Mouse (Mus musculus) cerebellum, postnatal 4 days (tissue): ENCODE results near the gene Rbfox3.

ENCODE experiments used
- DNase-seq, 2 experiments: peaks; one replicate each; pipeline ENCODE4 v3.0.0; 2022; ENCODE audit warnings: low spot score in 2 of 2, mixed read lengths in 1 of 2

Rbfox3 gene

DNA sequence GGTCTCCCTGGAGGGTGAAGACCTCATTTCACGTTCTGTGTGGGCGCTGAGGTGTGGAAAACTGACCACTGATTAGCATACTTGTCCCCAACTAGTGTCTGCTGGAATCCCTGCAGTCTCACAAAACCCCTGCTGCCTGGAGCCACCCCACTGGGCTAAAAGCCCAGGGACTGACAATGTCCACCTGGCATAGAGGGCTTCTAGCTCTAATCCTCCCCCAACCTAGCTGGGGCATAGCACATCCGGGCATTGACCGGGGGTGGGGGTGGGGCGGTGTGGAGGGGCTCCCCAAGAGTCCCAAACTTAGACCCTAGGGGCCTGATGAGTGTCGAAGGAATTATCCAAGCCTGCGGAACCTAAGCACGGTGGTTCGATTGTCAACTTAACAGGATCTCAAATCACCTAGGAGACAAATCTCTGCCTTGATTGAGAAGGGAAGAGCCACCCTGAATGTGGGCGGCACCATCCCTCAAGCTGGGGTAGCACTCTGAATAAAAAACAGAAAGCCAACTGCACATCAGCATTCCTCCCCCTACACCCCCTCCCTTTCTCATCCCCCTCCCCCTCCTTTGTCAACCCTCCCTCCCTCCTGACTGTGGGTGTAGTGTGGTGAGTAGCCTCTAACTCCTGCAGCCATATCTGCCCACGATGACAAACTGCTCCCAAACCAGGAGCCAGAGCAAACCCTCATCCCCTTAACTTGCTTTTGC, 29.5 kb downstream of the Rbfox3 start:
- no peak for DNase-seq

DNA sequence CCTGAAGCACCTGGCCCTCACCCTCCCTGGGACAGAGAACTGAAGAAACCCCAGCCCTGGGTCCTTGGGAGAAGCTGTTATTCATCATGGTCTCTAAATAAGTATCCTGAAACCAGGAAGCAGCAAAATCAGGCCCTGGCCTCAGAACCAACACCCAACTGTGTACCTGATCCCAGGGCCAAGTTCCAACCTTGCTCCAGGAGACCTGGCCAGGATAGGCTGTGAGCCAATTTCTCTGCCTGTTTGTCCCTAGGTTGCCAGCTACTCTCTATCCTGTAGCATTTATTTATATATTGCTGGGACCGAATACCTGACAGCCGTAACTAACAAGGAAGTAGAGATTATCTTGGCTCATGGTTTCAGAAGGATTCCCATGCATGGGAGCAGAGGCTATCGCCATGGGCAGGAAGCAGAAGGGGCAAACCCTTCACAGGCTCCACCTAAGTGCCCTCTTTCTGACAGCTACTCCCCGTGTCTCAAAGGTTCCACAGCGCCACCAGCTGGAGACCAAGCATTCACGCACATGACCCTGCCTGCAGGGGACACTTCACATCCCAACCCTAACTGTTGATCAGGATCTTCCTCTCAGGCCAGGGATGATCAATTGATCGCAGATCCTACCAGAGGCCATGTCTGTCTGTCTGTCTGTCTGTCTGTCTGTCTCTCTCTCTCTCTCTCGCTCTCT, 31.8 kb downstream of the Rbfox3 start:
- DNase-seq, result no peak

DNA sequence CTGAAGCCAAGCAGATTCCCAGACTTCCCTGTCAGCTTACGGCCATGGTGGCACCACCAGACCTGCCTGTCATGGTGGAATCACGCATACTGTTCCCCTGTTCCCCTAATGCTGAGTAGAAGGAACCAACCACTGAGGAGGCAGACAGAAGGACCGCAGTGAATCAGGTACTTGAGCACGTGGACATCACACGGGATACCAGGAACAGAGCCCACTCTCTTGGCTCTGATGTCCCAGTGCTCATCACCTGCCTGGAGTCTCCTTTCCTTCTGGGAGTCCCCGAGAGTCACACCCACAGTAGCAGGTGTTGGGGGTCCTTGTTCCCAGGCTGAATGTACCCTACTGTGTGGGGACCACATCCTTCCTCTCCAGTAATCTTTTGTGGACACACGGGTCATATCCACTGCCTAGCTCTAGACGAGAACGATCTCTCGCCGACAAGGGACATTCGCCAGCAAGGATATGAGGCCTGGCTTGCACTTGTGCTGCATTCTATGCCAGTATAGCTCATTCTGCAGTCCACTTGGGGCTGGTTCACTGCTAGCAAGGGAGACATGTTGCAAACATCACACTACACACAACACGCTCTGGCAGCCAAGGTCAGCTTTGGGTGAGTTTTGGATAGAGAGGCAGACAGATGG, 32.7 kb downstream of the Rbfox3 start:
- DNase-seq, result no peak

DNA sequence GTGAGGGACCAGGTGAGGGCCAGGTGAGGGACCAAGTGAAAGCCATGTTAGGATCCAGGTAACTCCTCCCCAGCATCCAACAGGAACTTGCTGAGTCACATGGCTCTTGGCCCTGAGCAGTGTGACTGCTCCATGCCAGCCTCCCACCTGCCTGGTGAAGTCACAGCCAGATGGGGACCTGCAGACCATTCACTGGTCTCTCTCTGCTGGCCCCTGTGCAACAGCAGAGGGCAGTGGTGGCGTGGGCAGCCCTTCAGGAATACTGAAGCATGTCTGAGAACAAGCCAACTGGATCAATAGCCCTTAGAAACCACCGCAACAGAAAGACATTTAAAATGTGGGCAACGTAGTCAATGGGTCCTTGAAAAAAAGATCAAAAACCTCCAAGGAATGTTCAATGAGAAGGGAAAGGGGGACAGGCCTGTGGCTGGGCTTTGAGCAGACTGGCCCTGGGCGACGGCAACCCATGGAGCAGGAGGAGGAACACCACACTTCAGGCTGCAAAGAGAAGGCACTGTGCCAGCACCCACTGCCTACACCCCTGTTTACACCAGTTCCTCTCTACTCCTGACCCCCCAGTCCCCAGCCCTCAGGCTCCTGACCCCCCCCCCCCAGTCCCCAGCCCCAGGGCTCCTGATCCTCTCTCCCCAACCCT, 36.0 kb downstream of the Rbfox3 start:
- DNase-seq, result no peak

DNA sequence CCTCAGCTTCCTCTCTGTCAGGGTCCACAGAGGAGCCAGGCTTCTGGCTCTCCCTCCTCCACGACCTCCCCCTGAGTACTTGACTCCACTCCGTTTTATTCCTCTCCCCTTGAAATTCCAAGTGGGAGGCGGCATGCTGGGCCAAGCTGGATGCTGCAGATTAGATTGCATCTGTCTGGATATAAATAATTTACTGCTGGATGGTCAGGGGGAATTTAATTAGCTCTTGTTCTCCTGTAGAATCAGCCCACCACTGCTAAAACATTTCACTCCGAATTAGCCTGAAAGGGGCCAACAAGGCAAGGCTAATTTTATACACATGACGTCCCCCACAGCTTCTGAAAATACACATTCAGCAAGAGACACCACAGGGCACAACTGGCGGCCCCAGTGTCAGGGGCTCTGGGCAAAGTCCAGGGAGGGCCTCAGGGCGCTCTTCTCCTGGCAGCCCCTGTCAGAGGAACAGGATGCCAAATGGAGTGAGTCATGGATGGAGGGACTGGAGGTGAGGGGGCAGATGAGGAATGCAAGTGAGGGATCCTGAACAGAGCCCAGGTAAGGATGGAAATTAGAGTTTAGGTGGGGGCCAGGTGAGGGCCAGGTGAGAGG, 36.8 kb downstream of the Rbfox3 start:
- DNase-seq, result no peak

DNA sequence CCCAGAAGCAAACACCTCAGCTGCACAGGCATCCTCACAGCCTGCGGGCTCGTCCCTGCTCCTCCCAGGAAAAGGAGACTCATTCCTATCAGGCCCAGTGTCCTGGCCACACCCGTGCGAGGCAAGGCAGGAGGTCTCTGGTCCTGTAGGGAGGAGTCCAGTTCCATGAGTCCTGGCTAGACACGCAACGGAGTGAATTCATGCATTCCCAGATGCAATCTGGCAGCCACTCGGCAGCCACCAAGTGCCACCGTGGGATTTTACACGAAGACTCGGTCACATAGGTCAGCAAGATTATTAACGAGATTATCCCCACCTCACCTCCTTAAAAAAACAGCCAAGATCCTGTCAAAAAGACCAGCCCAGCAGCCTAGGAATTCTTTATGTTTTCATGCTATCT, 37.4 kb downstream of the Rbfox3 start:
- no peak for DNase-seq

DNA sequence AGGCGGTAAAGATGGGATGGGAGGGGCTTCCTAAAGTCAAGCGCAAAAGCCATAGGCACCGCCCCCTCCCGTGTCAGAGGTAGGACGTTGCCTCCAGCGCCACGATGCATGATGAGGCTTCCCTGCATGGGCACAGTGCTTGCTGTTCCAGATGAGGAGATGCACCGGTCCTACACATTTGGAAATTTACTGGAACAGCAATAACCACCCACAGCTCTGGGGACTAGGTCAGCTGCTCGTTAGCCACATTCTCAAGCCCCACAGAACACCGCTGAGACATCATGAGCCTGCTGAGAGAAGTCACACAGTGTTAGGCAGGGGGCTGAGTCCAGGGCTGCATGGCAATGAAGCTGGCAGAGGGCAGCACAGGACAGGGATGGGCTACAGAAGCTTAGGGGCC, 39.9 kb downstream of the Rbfox3 start:
- DNase-seq, result no peak

DNA sequence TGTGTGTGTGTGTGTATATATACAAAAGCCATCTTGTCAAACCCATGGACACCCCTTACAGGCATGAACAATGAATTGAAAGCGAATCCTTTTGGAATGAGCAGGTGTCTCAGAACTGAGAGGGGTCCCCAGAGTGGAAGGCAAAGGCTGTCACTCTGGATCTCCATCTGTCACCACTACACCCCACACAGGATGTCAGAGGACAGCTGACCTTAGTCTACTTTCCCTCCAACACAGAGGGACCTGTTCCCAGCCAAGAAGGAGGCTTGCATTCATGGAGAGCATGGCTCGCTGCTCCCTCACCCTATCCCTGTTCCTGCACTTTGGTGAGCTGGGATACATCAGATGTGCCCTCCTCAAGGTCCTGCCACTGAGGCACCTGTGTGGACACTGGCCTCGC, 48.0 kb downstream of the Rbfox3 start:
- DNase-seq, result no peak

DNA sequence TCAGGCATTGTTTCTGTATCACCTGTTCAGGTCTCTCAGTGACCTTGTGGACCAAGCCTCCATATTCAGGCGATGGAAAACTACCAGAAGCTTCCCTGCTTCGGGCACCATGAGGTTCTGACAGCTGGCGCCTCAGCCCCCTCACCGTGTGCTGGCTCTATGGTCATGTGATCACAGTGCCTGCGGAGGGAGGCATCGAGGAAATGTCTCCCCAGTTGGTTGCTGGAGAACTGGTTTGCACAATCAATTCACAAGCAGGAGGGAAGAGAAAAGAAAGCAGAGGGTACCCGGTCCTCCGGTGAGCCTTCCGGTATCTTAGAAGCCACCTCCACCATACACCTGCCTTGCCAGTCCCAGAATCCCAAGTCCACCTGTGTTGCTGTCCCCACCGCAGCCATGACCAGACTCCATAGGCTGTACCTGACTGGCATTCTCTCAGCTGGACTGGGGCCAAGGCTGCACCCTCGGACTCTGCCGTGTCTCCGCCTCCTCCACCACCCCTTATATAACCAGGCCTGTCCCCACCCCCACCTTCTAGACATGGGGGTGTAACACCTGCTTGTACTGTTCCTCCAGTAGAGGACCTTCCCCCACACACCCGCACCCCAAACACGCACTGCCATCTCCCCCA, 49.5 kb downstream of the Rbfox3 start:
- no peak for DNase-seq

DNA sequence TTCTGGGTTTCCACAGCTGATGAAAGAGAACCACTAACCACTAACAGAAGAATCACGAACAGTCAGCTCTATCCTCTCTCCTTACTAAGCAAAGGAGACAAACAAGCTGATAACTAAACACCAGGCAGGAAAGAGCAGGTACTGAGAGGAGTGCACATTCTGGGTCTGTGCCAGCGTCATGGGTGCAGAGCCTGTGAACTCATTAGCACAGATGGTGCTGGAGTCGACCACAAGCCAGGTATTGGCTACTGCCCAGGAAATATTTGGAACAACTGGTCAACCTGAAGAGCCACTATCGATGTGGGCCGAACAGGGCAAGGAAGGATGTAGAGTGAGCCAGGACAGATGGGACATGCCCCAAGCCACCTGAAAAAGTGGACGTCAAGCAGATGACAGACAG, 50.2 kb downstream of the Rbfox3 start:
- DNase-seq, result peak in 1 of 2 experiments; percentile 69

DNA sequence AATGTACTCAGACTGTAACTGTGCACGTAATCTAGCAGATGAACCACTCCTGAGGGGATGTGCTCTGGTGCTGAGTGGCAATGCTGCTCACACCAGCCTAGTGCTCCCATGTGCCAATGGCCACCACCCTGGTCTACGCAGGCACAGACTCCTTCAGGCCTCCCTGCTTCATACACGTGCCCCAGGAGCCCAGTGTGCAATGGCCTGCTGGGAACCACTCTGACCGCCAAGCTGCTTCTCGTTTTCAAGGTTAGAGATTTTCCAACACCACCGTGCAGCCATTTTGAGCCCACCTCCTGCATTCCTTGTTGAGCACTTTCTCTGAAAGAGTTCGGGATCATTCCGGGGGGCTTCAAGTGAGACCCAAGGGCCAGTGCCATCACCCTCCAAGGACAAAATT, 50.6 kb downstream of the Rbfox3 start:
- no peak for DNase-seq

DNA sequence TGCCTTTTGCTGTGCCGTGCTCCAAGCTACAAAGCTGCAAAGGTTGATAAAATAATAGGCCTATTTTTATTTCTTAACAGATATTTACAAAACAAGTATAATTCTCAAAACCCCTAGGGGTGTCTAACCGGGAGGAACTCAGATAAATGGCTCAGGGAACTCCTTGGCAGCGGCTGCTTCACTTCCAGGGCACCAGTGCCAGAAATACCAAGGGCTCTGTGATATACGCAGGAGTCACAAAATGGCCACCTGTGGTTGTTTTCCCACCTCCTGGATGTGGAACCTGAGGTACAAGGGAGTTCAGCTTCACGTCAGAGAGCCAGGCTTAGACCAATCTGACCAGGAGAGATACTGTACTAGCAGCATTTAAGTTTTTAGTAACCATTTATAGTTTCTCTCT, 51.6 kb downstream of the Rbfox3 start:
- no peak for DNase-seq

DNA sequence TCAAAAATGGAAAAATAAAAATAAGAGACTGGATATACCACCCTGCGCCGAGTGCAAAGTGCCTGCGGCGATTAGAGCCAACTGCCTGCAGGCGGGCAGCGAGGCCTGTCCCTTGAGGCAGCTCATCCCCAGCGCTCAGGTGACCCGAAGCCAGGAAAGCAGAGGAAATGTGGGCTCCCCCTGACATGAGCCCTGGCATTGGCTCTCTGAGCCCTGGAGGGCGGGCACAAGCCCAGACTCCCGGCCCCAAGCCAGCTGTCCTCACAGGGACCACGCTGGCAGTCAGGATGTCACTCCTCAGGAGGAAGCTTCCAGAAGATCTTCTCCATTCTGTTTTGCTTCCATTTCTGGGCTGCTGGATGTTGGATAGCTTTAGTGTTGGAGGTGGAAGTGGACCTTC, 53.1 kb downstream of the Rbfox3 start:
- DNase-seq, result peak in 1 of 2 experiments; percentile 61

DNA sequence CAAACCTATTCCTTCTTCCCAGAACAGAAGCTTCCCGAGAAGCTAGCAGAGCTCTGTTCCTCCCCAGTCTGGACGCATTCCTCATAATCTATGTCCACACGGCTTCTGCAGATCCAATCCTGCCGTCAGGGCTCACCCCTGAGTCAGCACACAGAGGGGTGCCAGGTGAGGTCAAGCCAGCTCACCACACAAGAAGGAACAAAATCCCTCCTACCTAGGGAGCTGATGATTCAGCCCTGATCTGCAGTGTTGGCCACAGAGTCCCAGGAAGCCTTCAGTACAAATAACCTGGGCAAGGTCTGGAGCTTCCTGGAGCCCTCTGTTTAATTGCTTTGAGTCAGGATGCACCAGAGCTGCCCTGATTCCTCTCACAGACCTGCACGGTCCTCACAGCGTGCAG, 60.0 kb downstream of the Rbfox3 start:
- no peak for DNase-seq

DNA sequence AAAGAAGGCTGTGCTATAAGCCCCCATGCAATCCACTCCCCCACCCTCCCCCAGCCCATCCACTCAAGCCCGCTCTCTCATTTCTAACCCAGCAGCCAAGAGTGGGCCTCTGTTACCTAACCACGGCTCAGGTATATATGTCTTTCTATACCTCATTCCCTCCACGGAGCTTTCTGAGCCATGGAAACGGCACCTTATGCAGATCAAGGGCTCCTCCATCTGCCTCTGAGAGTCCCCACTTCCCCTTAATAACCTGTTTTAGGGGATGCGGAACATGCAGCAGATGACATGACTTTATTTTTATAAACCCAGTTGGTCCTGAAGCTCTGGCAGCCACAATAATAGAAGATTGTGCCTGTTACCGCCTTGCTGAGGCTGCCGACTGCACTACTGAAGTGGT, 63.4 kb downstream of the Rbfox3 start:
- DNase-seq, result no peak

DNA sequence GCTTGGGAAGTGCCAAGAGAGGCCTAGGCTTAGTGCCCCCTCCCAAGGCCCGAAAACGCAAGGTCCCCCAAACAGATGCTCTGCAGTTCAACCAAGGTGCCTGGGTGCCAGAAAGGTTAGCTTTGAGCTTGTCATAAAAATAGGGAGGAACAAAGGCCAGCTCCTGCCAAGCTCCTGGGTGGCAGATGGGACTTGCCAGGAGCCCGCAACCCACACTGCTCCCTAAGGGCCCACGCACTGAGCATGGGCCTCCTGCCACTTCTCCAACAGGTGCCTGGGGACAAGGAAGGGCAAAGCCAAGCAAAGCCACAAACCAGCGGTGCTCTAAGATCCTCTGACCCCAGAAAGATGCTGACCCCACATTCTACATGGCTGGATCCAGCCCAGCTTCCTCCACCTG, 70.4 kb downstream of the Rbfox3 start:
- no peak for DNase-seq

DNA sequence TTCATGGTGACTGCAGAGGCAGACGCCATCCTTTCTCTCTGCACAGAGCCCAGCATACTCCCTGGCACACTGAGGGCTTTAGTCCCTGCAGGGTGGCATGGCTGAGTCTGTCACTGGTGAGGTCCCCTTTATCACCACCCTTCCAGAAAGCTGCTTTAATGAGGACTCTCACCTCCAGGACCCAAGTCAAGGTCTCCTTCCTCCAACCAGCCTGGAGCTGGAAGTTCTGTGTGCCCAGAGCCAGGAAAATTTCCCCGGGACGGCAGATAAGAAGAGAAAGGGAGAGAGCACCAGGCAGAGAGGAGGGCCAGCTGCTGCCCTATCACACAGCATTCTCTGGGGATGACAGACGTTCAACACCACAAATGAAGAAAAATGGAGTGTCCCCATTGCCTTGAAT, 73.2 kb downstream of the Rbfox3 start:
- no peak for DNase-seq

DNA sequence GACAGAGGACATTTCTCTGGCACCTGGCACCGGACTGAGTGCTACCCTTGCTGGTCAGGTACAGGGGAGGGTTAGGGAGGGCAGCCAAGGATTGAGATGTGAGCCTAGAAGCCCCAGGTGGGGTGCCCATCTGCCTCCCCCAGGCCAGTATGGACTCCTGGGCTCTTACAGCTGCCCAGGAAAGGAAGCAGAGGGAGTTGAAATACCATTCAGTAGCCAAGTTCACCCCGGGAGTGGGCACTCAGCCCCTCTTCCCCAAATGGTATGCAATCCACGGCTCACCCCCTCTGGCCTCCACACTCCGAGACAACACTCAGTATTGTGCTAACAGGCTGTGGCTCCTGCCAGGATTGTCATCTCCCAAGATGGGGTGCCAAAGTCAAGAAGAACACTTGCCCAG, 74.5 kb downstream of the Rbfox3 start:
- peak in 1 of 2 experiments; percentile 77 for DNase-seq

DNA sequence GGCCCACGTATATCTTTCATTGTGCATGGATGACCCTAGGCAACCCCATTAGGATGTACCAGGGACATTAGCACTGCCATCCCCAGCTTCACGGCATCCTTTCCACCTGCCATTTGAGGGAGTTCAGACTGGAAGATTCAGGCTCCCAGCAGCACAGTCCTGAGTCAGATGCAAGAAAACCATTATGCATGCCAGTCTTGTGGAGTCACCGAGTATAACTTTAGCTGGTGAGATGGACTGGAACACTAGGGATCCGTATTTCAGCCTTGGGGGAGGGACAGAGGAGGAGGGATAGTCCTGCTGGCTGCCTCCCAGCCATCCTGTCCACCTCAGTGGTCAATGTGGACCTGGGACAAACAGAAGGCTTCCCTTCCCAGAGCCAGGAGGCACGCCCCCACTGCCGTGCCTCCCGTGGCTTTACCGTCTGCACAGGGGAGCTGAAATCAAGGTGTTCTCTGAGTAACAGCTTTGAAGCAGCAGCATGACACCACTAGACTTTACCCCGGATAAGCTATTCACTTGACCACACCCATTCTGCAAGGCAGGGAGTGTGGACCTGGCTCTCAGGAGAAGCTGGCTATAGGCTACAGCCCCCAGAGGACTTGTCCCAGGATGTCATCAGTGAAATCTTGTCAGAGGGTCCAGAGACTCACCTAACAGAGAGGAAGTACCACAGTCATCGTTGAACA, 78.5 kb downstream of the Rbfox3 start:
- DNase-seq, result peak in 1 of 2 experiments; percentile 44

DNA sequence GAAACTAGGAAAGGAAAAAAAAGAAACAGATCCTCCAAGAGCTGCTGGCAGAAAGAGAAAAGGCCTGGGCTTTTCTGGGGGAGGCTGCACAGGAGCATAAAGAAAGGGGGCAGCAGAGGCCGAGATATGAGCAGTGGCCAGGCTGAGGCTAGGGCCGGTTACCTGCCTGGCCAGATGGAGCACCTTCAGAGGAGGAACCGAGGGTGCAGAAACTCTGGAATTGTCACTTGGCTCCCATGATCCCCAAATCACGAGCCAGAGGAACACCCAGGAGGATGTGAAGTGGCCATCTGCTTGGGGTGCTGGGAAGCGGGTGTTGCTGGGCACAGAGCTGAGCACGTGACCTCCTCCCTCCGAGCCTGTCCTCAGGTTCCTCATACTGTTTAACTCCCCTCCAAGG, 79.7 kb downstream of the Rbfox3 start:
- DNase-seq, result no peak
